Mouse (Mus musculus) CH12.LX (cell line): ENCODE results near the gene Gfy. TPM values are rescaled to one million over a fixed set of nuclear protein-coding genes. Genes with fewer than 3 reads are reported as not detected.

Source experiments
- DNase-seq: peaks from one replicate; pipeline ENCODE4 v3.0.0-alpha.2; 2013; ENCODE audit errors: extremely low read depth
- H3K27ac ChIP-seq: 2 replicates; pipeline ENCODE4 v1.5.1; 2012; ENCODE audit warnings: low read depth, mild to moderate bottlenecking, control low read depth, moderate library complexity; ENCODE audit not compliant: insufficient read depth
- H3K27me3 ChIP-seq: replicated peaks from 2 replicates; pipeline ENCODE3; 2012; ENCODE audit warnings: inconsistent platforms
- H3K36me3 ChIP-seq, 2 experiments: replicated peaks in 1 of 2; 2 replicates each; pipeline versions ENCODE3 to v1.6.1; 2012; ENCODE audit warnings: inconsistent platforms in 1 of 2, low read length in 1 of 2, mild to moderate bottlenecking in 1 of 2, mixed read lengths in 1 of 2, moderate library complexity in 1 of 2; ENCODE audit not compliant: control insufficient read depth in 1 of 2, insufficient read depth in 1 of 2
- H3K4me1 ChIP-seq, 2 experiments: 2 replicates each; pipeline ENCODE4 v1.6.1; 2012; ENCODE audit warnings: inconsistent platforms in 1 of 2, moderate library complexity in 1 of 2; ENCODE audit not compliant: insufficient read depth in 2 of 2, control insufficient read depth in 1 of 2
- H3K4me2 ChIP-seq: 2 replicates; pipeline ENCODE4 v1.6.1; 2012; ENCODE audit warnings: low read depth, mild to moderate bottlenecking, control low read depth; ENCODE audit not compliant: poor library complexity, insufficient read depth, severe bottlenecking
- H3K4me3 ChIP-seq, 3 experiments: fragments of 150-350 bp in 1 of 3; sonication (generic) in 1 of 3; replicated peaks in 1 of 3; 2 replicates each; pipeline versions ENCODE3 to v1.5.1; 2011 to 2012; ENCODE audit warnings: low read depth in 2 of 3, low read length in 2 of 3, mild to moderate bottlenecking in 2 of 3, moderate library complexity in 2 of 3, control low read depth in 1 of 3, improper control_type of control experiment in 1 of 3, inconsistent platforms in 1 of 3, mixed read lengths in 1 of 3; ENCODE audit not compliant: poor library complexity in 1 of 3
- H3K79me2 ChIP-seq: replicated peaks from 2 replicates; pipeline ENCODE4 v1.6.1; 2012; ENCODE audit warnings: mild to moderate bottlenecking, moderate library complexity; ENCODE audit not compliant: control insufficient read depth, poor library complexity, insufficient read depth, severe bottlenecking; ENCODE audit errors: extremely low read depth
- H3K9ac ChIP-seq: 2 replicates; pipeline ENCODE4 v1.6.1; 2012; ENCODE audit warnings: low read depth, mild to moderate bottlenecking, control low read depth, moderate library complexity; ENCODE audit not compliant: insufficient read depth
- H3K9me3 ChIP-seq: replicated peaks from 2 replicates; pipeline ENCODE3; 2012; ENCODE audit warnings: low read length, inconsistent platforms, mixed read lengths
- BHLHE40 ChIP-seq: IDR thresholded peaks from 2 replicates; pipeline ENCODE4 v1.6.1; 2011; ENCODE audit warnings: mild to moderate bottlenecking, low read depth, low read length, improper control_type of control experiment
- CHD1 ChIP-seq: IDR thresholded peaks from 2 replicates; pipeline ENCODE4 v1.6.1; 2012; ENCODE audit warnings: low read depth, low read length, improper control_type of control experiment, inconsistent platforms
- E2F4 ChIP-seq: IDR thresholded peaks from 2 replicates; pipeline ENCODE4 v1.6.1; 2011; ENCODE audit warnings: low read depth, low read length, improper control_type of control experiment; ENCODE audit not compliant: insufficient replicate concordance
- EP300 ChIP-seq: IDR thresholded peaks from 2 replicates; pipeline ENCODE4 v1.6.1; 2011; ENCODE audit warnings: low read length, improper control_type of control experiment
- GABPA ChIP-seq: IDR thresholded peaks from 2 replicates; pipeline ENCODE4 v1.6.1; 2012; ENCODE audit warnings: low read depth, low read length, improper control_type of control experiment, inconsistent platforms; ENCODE audit not compliant: insufficient replicate concordance
- MAZ ChIP-seq: IDR thresholded peaks from 2 replicates; pipeline ENCODE4 v1.6.1; 2012; ENCODE audit warnings: low read depth, mild to moderate bottlenecking, inconsistent platforms, low read length, improper control_type of control experiment, moderate library complexity
- MEF2A ChIP-seq: IDR thresholded peaks from 2 replicates; pipeline ENCODE4 v1.6.1; 2014; ENCODE audit warnings: low read depth, mild to moderate bottlenecking, inconsistent platforms, low read length, improper control_type of control experiment, borderline replicate concordance
- NELFE ChIP-seq: IDR thresholded peaks from 2 replicates; pipeline ENCODE4 v1.6.1; 2011; ENCODE audit warnings: low read depth, low read length, improper control_type of control experiment
- POLR2AphosphoS2 ChIP-seq: IDR thresholded peaks from 2 replicates; pipeline ENCODE4 v1.6.1; 2011; ENCODE audit warnings: low read depth, low read length, improper control_type of control experiment
- RAD21 ChIP-seq: IDR thresholded peaks from 2 replicates; pipeline ENCODE4 v1.6.1; 2011; ENCODE audit warnings: low read depth, mild to moderate bottlenecking, low read length, improper control_type of control experiment, moderate library complexity
- SIN3A ChIP-seq: IDR thresholded peaks from 2 replicates; pipeline ENCODE4 v1.6.1; 2012; ENCODE audit warnings: low read length, improper control_type of control experiment, inconsistent platforms
- SMC3 ChIP-seq: IDR thresholded peaks from 2 replicates; pipeline ENCODE4 v1.6.1; 2011; ENCODE audit warnings: low read depth, low read length, improper control_type of control experiment
- TCF12 ChIP-seq: IDR thresholded peaks from 2 replicates; pipeline ENCODE4 v1.6.1; 2014; ENCODE audit warnings: low read depth, mild to moderate bottlenecking, inconsistent platforms, low read length, improper control_type of control experiment
- UBTF ChIP-seq: IDR thresholded peaks from 2 replicates; pipeline ENCODE4 v1.6.1; 2012; ENCODE audit warnings: low read depth, mild to moderate bottlenecking, inconsistent platforms, low read length, improper control_type of control experiment, moderate library complexity
- ZC3H11A ChIP-seq: IDR thresholded peaks from 2 replicates; pipeline ENCODE4 v1.6.1; 2012; ENCODE audit warnings: low read depth, mild to moderate bottlenecking, inconsistent platforms, low read length, improper control_type of control experiment
- ZKSCAN1 ChIP-seq: IDR thresholded peaks from 2 replicates; pipeline ENCODE4 v1.6.1; 2012; ENCODE audit warnings: low read depth, inconsistent platforms, low read length, improper control_type of control experiment, borderline replicate concordance
- ZNF384 ChIP-seq: IDR thresholded peaks from 2 replicates; pipeline ENCODE4 v1.6.1; 2012; ENCODE audit warnings: low read depth, low read length, improper control_type of control experiment, inconsistent platforms
- dilution Hi-C: fragments of 300-500 bp; cut with MboI; formaldehyde crosslinking; loops from 2 replicates; pipeline ENCODE4 v1.14.3; 2020; ENCODE audit warnings: low sequenced_read_pairs; ENCODE audit not compliant: extremely low pct_unique_long_range_greater_than_20kb, extremely low pct_ligation_motif_present
- in situ Hi-C: fragments of 300-500 bp; cut with MboI; formaldehyde crosslinking; loops from 3 replicates; pipeline ENCODE4 v1.14.3; 2019; ENCODE audit warnings: low sequenced_read_pairs, low pct_ligation_motif_present, low pct_unique_long_range_greater_than_20kb, mixed read lengths
- polyA plus RNA-seq: library from polyadenylated mRNA; unstranded; fragments of >175 nt; gene quantifications from 2 replicates; pipeline ENCODE4 v1.2.1, GENCODE M21; 2012; ENCODE audit warnings: low read depth; ENCODE audit not compliant: insufficient read length
- total RNA-seq, 2 experiments: library from RNA; depleted of rRNA; stranded (reverse); fragments of 300-350 nt in 1 of 2; fragments of >200 nt in 1 of 2; gene quantifications; 2 replicates each; pipeline ENCODE4 v1.2.3; 2012 to 2014

Gene Gfy
- total and polyA plus RNA-seq, 3 experiments: not detected

GRCm38 (mm10) chr7:45149545-45149944 lies 29.8 kb downstream of the Gfy start:
- Histone ChIP-seq H3K27me3 (no peaks in the 10 kb centered on the region), H3K9ac (no peak overlapping the region), H3K4me2 (no peak overlapping the region), H3K79me2 (no peaks in the 10 kb centered on the region), H3K9me3 (no peaks in the 10 kb centered on the region), H3K4me3 (no peak overlapping the region), H3K36me3 (peaks cover under 1 to 53% of the 10 kb centered on the region in 2 experiments), H3K4me1 (peaks cover 5 to 29% of the 10 kb centered on the region in 2 experiments), H3K27ac (no peak overlapping the region)
- dilution Hi-C loops: no loop called here
- no peak for TF ChIP-seq SMC3
- in situ Hi-C loops: no loop called here
- no peak for DNase-seq

- Histone ChIP-seq H3K4me1 (peaks cover 5 to 29% of the 10 kb centered on the region in 2 experiments), H3K4me3 (no peak overlapping the region), H3K36me3 (peaks cover 6 to 62% of the 10 kb centered on the region in 2 experiments), H3K27me3 (no peaks in the 10 kb centered on the region), H3K27ac (no peak overlapping the region), H3K79me2 (no peaks in the 10 kb centered on the region), H3K9ac (no peak overlapping the region), H3K9me3 (no peaks in the 10 kb centered on the region), H3K4me2 (no peak overlapping the region)
- in situ Hi-C loops (no loop called here), dilution Hi-C loops (no loop called here)
- no peak for TF ChIP-seq RAD21
- TF ChIP-seq GABPA: no peak
- TF ChIP-seq NELFE: no peak
- TF ChIP-seq ZNF384: no peak
- TF ChIP-seq MEF2A: no peak
- TF ChIP-seq EP300: no peak
- TF ChIP-seq ZC3H11A: no peak
- TF ChIP-seq E2F4: no peak
- TF ChIP-seq POLR2AphosphoS2: no peak
- TF ChIP-seq ZKSCAN1: no peak
- TF ChIP-seq BHLHE40: no peak
- no peak for TF ChIP-seq TCF12
- TF ChIP-seq MAZ: no peak
- no peak for TF ChIP-seq CHD1
- no peak for TF ChIP-seq SIN3A
- no peak for TF ChIP-seq UBTF
- no peak for DNase-seq
Measured at GRCm38 (mm10) chr7:45148534-45149098, 30.8 kb downstream of the Gfy start.
